Mouse (Mus musculus) stomach, postnatal 0 days (tissue): ENCODE results near the gene Msmb.

Source experiments
- CTCF ChIP-seq: IDR thresholded peaks from 2 replicates; pipeline ENCODE4 v1.5.1; 2016; ENCODE audit warnings: antibody characterized with exemption, low read depth, mild to moderate bottlenecking, moderate library complexity
- EP300 ChIP-seq: optimal IDR thresholded peaks from 2 replicates; pipeline ENCODE3; 2016; ENCODE audit warnings: antibody characterized with exemption

GRCm38 (mm10) chr14:32096740-32097139, 45.1 kb upstream of the Msmb start:
- no peak for TF ChIP-seq EP300
- no peak for TF ChIP-seq CTCF
